Mouse (Mus musculus) embryonic facial prominence, embryonic 10.5 days (tissue): Measurements from ENCODE around the gene Zc3h10. TPM values are rescaled to one million over a fixed set of nuclear protein-coding genes. Genes with fewer than 3 reads are reported as not detected.

ENCODE experiments used
- microRNA-seq: library from miRNA; unstranded; fragments of <30 nt; microRNA quantifications from one replicate; pipeline ENCODE4, GENCODE M21; 2017
- polyA plus RNA-seq: library from polyadenylated mRNA; unstranded; fragments of >200 nt; fragmentation: Nextera tagmentation; extraction: Ambion mirVana; gene quantifications from 2 replicates; pipeline ENCODE4 v1.2.1, GENCODE M21; 2016

Zc3h10 gene
- polyA plus RNA-seq, 1 experiment from 2014 or later, result 15.9 TPM

Small RNA genes lying within 50 kb of the gene (microRNA-seq; reads per million reads assigned to microRNA genes)
- gene Gm47275, result not detected
- not detected for gene Mir6916
- gene Mir6917, result not detected

Other genes starting within 250 kb of the Zc3h10 start
- 0.13 TPM in 1 of 2 replicates, not detected in the other for gene Il23a, start 249.0 kb downstream of the Zc3h10 start, polyA plus RNA-seq
- 42.9 and 43.3 TPM in 2 replicates for gene Pan2, start 244.4 kb downstream of the Zc3h10 start, polyA plus RNA-seq
- 273 and 305 TPM in 2 replicates for gene Cnpy2, start 225.3 kb downstream of the Zc3h10 start, polyA plus RNA-seq
- 244 and 258 TPM in 2 replicates for gene Cs, start 210.0 kb downstream of the Zc3h10 start, polyA plus RNA-seq
- gene Coq10a, start 178.8 kb downstream of the Zc3h10 start, polyA plus RNA-seq, result 9.5 and 11.1 TPM in 2 replicates
- gene Ankrd52, start 170.7 kb downstream of the Zc3h10 start, polyA plus RNA-seq, result 12.1 and 12.4 TPM in 2 replicates
- 0.13 and 0.36 TPM in 2 replicates for gene Slc39a5, start 146.5 kb downstream of the Zc3h10 start, polyA plus RNA-seq
- 119 and 129 TPM in 2 replicates for gene Nabp2, start 136.3 kb downstream of the Zc3h10 start, polyA plus RNA-seq
- 42.1 and 44.6 TPM in 2 replicates for gene Rnf41, start 136.1 kb downstream of the Zc3h10 start, polyA plus RNA-seq
- 77.3 and 85.9 TPM in 2 replicates for gene Smarcc2, start 88.5 kb downstream of the Zc3h10 start, polyA plus RNA-seq
- gene Myl6, start 53.6 kb downstream of the Zc3h10 start, polyA plus RNA-seq, result 733 and 768 TPM in 2 replicates
- 2.3 and 3.1 TPM in 2 replicates for gene Myl6b, start 49.1 kb downstream of the Zc3h10 start, polyA plus RNA-seq
- 11.9 and 13.6 TPM in 2 replicates for gene Esyt1, start 21.9 kb downstream of the Zc3h10 start, polyA plus RNA-seq
- gene Rpl41, start 1.5 kb upstream of the Zc3h10 start, polyA plus RNA-seq, result 3,494 and 3,561 TPM in 2 replicates
- 274 and 287 TPM in 2 replicates for gene Pa2g4, start 18.2 kb upstream of the Zc3h10 start, polyA plus RNA-seq
- gene Erbb3, start 41.9 kb upstream of the Zc3h10 start, polyA plus RNA-seq, result 11.9 and 12.2 TPM in 2 replicates
- 566 and 582 TPM in 2 replicates for gene Rps26, start 79.0 kb upstream of the Zc3h10 start, polyA plus RNA-seq
- gene Ikzf4, start 98.2 kb upstream of the Zc3h10 start, polyA plus RNA-seq, result 2.9 and 3.5 TPM in 2 replicates
- gene Suox, start 126.3 kb upstream of the Zc3h10 start, polyA plus RNA-seq, result 12.9 and 13.5 TPM in 2 replicates
- gene Rab5b, start 148.5 kb upstream of the Zc3h10 start, polyA plus RNA-seq, result 64.4 and 70.4 TPM in 2 replicates
- gene Pmel, start 156.4 kb upstream of the Zc3h10 start, polyA plus RNA-seq, result 8.6 and 17.3 TPM in 2 replicates
- 124 and 130 TPM in 2 replicates for gene Cdk2, start 157.3 kb upstream of the Zc3h10 start, polyA plus RNA-seq
- 5.2 and 6.3 TPM in 2 replicates for gene Dgka, start 197.1 kb upstream of the Zc3h10 start, polyA plus RNA-seq
- 56.6 and 60.0 TPM in 2 replicates for gene Pym1, start 200.1 kb upstream of the Zc3h10 start, polyA plus RNA-seq
- 0.26 and 0.30 TPM in 2 replicates for gene Mmp19, start 243.1 kb upstream of the Zc3h10 start, polyA plus RNA-seq